Mouse (Mus musculus): ENCODE measurements at regions not wholly inside any gene's neighbourhood (a gene's known extent, or its start where the extent isn't known, plus 50 kb on each side); places are given as distances from the start of the nearest gene placed in this dataset.

DNA sequence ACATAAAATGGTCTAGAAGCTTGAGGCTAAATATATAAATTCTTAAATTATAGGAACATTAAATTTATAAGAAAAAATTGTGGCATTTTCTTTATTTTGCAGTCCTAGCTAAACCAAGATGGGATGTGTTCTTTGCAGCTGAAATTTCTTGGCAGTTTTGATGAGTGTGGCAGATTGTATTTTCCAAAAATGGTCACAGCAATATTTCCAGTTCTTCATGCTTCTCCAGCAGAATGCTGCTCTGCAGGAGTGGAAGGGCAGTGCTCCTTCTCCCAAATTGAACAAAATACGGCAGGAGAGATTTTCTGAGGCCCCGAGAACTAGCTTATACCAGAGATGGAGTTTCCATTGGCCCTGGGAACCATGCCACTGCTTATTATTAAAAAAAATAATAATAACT, 587.6 kb downstream of the Prkd1 start:
- H3K36me3 ChIP-seq (ENCODE audit: control insufficient read depth, insufficient read depth, low read length) = no peaks in the 10 kb centered on the region
- no peak for TF ChIP-seq POLR2A (IDR thresholded peaks at IDR 0.05; ENCODE audit: borderline replicate concordance, extremely low read depth, insufficient read depth, insufficient read length)
- ATAC-seq (ENCODE audit: low FRiP score, low read depth) (no peak), DNase-seq (ENCODE audit: low spot score) (no peak)
- no peak overlapping the region for H3K9ac ChIP-seq (ENCODE audit: low read depth, low read length, severe bottlenecking)
- H3K4me3 ChIP-seq (replicated peaks; ENCODE audit: low read length) = no peak overlapping the region
- H3K27ac ChIP-seq (replicated peaks; ENCODE audit: low read depth, low read length) = no peak overlapping the region
- H3K27me3 ChIP-seq (ENCODE audit: control insufficient read depth, insufficient read depth, low read length) = no peaks in the 10 kb centered on the region
- WGBS = 88% methylated on average over 2 of the region's 2 CpGs
- H3K4me2 ChIP-seq (replicated peaks; ENCODE audit: low read depth, low read length, severe bottlenecking) = no peak overlapping the region
- no peaks in the 10 kb centered on the region for H3K4me1 ChIP-seq (ENCODE audit: control insufficient read depth, insufficient read depth, low read length)
- H3K9me3 ChIP-seq (ENCODE audit: control insufficient read depth, low read length) = no peaks in the 10 kb centered on the region

DNA sequence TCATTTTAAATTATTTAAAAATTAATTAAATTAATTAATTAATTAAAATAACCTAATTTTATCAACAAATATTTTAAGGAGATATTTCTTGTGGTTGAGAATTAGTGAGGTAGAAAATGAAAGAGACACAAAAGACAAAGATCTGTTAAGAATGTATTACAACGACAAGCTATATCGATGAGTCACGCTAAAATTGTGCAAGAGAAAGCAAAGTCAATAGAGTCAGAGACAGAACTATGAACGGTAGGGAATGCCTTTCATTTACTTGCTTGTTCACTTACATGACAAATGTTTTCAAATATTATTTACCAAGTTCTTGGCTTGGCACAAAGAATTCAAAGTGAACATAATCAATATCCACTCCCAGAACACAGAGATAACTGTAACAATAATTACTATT, 582.5 kb downstream of the Prkd1 start:
- 93% methylated on average over 4 of the region's 4 CpGs for WGBS
- ATAC-seq (ENCODE audit: low FRiP score, low read depth) = no peak

DNA sequence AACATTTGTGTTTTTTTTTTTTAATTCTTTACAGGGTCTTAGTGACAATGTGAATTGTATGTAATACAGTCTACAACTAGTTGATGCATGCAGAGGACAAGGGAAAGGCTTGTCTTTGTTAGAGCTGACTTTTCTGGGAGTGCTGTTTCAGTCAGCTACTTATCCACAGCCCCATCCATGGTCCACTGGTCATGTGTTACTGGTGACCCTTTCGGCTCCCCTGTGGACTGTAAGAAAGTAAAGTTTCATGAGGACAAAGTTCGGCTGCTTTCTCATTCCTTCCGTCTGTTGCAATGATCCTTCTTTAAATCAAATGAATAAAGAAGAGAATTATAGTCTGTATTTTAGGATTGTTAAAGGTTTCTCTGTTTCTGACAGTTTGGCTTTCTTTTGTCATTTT, 577.1 kb downstream of the Prkd1 start:
- ATAC-seq (ENCODE audit: low FRiP score, low read depth) = no peak
- 72% methylated on average over 3 of the region's 3 CpGs for WGBS
- no peak for DNase-seq (ENCODE audit: low spot score)

More for the DNA sequence above, 582.5 kb downstream of the Prkd1 start:
- Histone ChIP-seq H3K27ac (replicated peaks; ENCODE audit: low read depth, low read length) (no peak overlapping the region), H3K9me3 (ENCODE audit: control insufficient read depth, low read length) (no peaks in the 10 kb centered on the region), H3K4me2 (replicated peaks; ENCODE audit: low read depth, low read length, severe bottlenecking) (no peak overlapping the region), H3K9ac (ENCODE audit: low read depth, low read length, severe bottlenecking) (no peak overlapping the region), H3K27me3 (ENCODE audit: control insufficient read depth, insufficient read depth, low read length) (no peaks in the 10 kb centered on the region), H3K4me3 (replicated peaks; ENCODE audit: low read length) (no peak overlapping the region), H3K4me1 (ENCODE audit: control insufficient read depth, insufficient read depth, low read length) (no peaks in the 10 kb centered on the region), H3K36me3 (ENCODE audit: control insufficient read depth, insufficient read depth, low read length) (no peaks in the 10 kb centered on the region)
- no peak for TF ChIP-seq POLR2A (IDR thresholded peaks at IDR 0.05; ENCODE audit: borderline replicate concordance, extremely low read depth, insufficient read depth, insufficient read length)
- DNase-seq (ENCODE audit: low spot score) = no peak

DNA sequence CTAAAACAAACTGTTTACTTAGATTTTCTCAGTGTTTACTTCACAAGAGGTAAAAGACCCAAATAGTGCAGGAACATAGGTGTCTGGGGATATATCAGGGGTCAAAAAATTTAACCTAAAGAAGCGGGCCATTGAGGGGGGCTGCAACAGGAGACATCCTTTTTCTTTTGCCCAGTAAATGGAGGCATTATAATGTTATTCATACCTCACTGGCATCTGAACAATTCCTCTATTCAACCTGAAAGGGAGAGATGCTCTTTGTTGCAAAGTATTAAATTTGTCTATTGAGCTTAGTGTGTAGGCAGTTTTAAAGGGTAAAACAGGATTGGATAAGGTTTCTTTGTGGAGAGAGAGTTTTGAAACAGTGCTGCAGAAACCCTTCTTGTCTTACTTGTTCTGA, 576.5 kb downstream of the Prkd1 start:
- no peaks in the 10 kb centered on the region for H3K9me3 ChIP-seq (ENCODE audit: control insufficient read depth, low read length)
- H3K36me3 ChIP-seq (ENCODE audit: control insufficient read depth, insufficient read depth, low read length) = no peaks in the 10 kb centered on the region
- no peak for DNase-seq (ENCODE audit: low spot score)
- H3K4me3 ChIP-seq (replicated peaks; ENCODE audit: low read length) = no peak overlapping the region
- H3K4me2 ChIP-seq (replicated peaks; ENCODE audit: low read depth, low read length, severe bottlenecking) = no peak overlapping the region
- 76% methylated on average over 1 of the region's 1 CpGs for WGBS
- no peak for TF ChIP-seq POLR2A (IDR thresholded peaks at IDR 0.05; ENCODE audit: borderline replicate concordance, extremely low read depth, insufficient read depth, insufficient read length)
- H3K4me1 ChIP-seq (ENCODE audit: control insufficient read depth, insufficient read depth, low read length) = no peaks in the 10 kb centered on the region
- no peak overlapping the region for H3K27ac ChIP-seq (replicated peaks; ENCODE audit: low read depth, low read length)
- no peaks in the 10 kb centered on the region for H3K27me3 ChIP-seq (ENCODE audit: control insufficient read depth, insufficient read depth, low read length)
- H3K9ac ChIP-seq (ENCODE audit: low read depth, low read length, severe bottlenecking) = no peak overlapping the region
- ATAC-seq (ENCODE audit: low FRiP score, low read depth) = no peak

More for the DNA sequence above, 577.1 kb downstream of the Prkd1 start:
- Histone ChIP-seq H3K4me1 (ENCODE audit: control insufficient read depth, insufficient read depth, low read length) (no peaks in the 10 kb centered on the region), H3K9me3 (ENCODE audit: control insufficient read depth, low read length) (no peaks in the 10 kb centered on the region), H3K36me3 (ENCODE audit: control insufficient read depth, insufficient read depth, low read length) (no peaks in the 10 kb centered on the region), H3K9ac (ENCODE audit: low read depth, low read length, severe bottlenecking) (no peak overlapping the region), H3K4me2 (replicated peaks; ENCODE audit: low read depth, low read length, severe bottlenecking) (no peak overlapping the region), H3K27ac (replicated peaks; ENCODE audit: low read depth, low read length) (no peak overlapping the region), H3K4me3 (replicated peaks; ENCODE audit: low read length) (no peak overlapping the region), H3K27me3 (ENCODE audit: control insufficient read depth, insufficient read depth, low read length) (no peaks in the 10 kb centered on the region)
- no peak for TF ChIP-seq POLR2A (IDR thresholded peaks at IDR 0.05; ENCODE audit: borderline replicate concordance, extremely low read depth, insufficient read depth, insufficient read length)

DNA sequence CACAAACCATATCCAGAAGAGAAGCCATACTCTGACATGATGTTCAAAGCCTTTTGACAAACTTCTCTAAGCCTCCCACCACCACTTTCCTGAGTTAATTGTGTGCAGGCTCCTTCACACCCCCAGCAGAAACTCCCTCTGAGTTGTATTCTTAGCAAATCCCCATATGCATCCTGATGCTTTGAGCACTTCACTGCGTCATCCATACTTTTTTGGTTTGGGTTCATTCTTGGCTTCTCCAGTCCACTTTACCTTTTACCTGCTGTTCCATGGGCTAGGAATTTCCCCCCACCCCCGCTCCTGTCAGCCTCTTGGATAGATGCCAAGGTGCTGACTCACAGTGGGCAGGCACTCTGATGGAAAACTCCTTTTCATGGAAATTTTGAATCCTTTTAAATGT, 575.2 kb downstream of the Prkd1 start:
- no peak overlapping the region for H3K9ac ChIP-seq (ENCODE audit: low read depth, low read length, severe bottlenecking)
- WGBS = 65% methylated on average over 2 of the region's 2 CpGs
- no peaks in the 10 kb centered on the region for H3K36me3 ChIP-seq (ENCODE audit: control insufficient read depth, insufficient read depth, low read length)
- no peak overlapping the region for H3K27ac ChIP-seq (replicated peaks; ENCODE audit: low read depth, low read length)
- no peaks in the 10 kb centered on the region for H3K27me3 ChIP-seq (ENCODE audit: control insufficient read depth, insufficient read depth, low read length)
- no peak overlapping the region for H3K4me2 ChIP-seq (replicated peaks; ENCODE audit: low read depth, low read length, severe bottlenecking)
- H3K4me3 ChIP-seq (replicated peaks; ENCODE audit: low read length) = no peak overlapping the region
- H3K4me1 ChIP-seq (ENCODE audit: control insufficient read depth, insufficient read depth, low read length) = no peaks in the 10 kb centered on the region
- no peak for ATAC-seq (ENCODE audit: low FRiP score, low read depth)
- H3K9me3 ChIP-seq (ENCODE audit: control insufficient read depth, low read length) = no peaks in the 10 kb centered on the region
- DNase-seq (ENCODE audit: low spot score) = no peak
- TF ChIP-seq POLR2A (IDR thresholded peaks at IDR 0.05; ENCODE audit: borderline replicate concordance, extremely low read depth, insufficient read depth, insufficient read length) = no peak

DNA sequence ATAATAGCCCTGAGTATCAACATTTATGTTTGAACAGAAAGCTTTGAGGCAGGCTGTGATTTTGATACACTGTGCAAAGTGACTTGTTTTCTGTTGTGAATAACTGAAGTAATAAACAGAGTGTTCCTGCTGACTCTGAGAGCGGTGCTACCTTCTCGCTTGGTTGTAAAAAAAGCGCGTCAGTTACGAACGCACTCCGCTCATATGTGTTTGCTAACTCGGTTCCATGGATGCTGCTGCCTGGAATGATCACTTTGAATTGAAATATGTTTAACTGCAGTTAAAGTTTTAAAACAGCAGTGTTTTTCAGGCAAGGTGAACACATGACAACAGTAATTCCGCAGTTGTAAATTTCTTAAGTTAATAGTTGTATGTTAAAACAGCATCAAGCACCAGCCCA, 567.7 kb downstream of the Prkd1 start:
- H3K27ac ChIP-seq (replicated peaks; ENCODE audit: low read depth, low read length) = no peak overlapping the region
- H3K4me1 ChIP-seq (ENCODE audit: control insufficient read depth, insufficient read depth, low read length) = no peaks in the 10 kb centered on the region
- no peak overlapping the region for H3K9ac ChIP-seq (ENCODE audit: low read depth, low read length, severe bottlenecking)
- no peak for TF ChIP-seq POLR2A (IDR thresholded peaks at IDR 0.05; ENCODE audit: borderline replicate concordance, extremely low read depth, insufficient read depth, insufficient read length)
- no peak overlapping the region for H3K4me2 ChIP-seq (replicated peaks; ENCODE audit: low read depth, low read length, severe bottlenecking)
- DNase-seq (ENCODE audit: low spot score) (no peak), ATAC-seq (ENCODE audit: low FRiP score, low read depth) (no peak)
- H3K9me3 ChIP-seq (ENCODE audit: control insufficient read depth, low read length) = no peaks in the 10 kb centered on the region
- 58% methylated on average over 9 of the region's 9 CpGs for WGBS
- H3K27me3 ChIP-seq (ENCODE audit: control insufficient read depth, insufficient read depth, low read length) = no peaks in the 10 kb centered on the region
- H3K36me3 ChIP-seq (ENCODE audit: control insufficient read depth, insufficient read depth, low read length) = no peaks in the 10 kb centered on the region
- no peak overlapping the region for H3K4me3 ChIP-seq (replicated peaks; ENCODE audit: low read length)

Data from limb, embryonic 14.5 days (tissue).